8 mouse cellular contexts compared by ENCODE assay signal in genomic region chr2:25371764-25372643, GRCm38 (mm10). TPM values are rescaled to one million over a fixed set of nuclear protein-coding genes. Genes with fewer than 3 reads are reported as not detected.
A peak's percentile ranks its signal among the peaks of the same experiment; 100 is the strongest.
DNase-seq lines count a peak whose midpoint lies in the region; ATAC-seq lines count a peak whose summit lies in the region.

Gene Sapcd2 (plus strand): TSS chr2:25372321.

- under 1% methylated on average over 65 of the region's 65 CpGs for WGBS in hindbrain, embryonic 16.5 days

- peak within 1 kb of the TSS; percentile 75 for H3K27ac ChIP-seq in hindbrain, embryonic 16.5 days (ENCODE audit: low read depth, low read length)

- no peaks in the 10 kb centered on the region for H3K9me3 ChIP-seq in hindbrain, embryonic 16.5 days (ENCODE audit: control insufficient read depth, low read length)

- DNase-seq in cerebellum, postnatal 4 days (ENCODE audit: low spot score in 2 of 2): peak; percentile 64 to 84
- peak; percentile 82 for DNase-seq in gastrocnemius, adult 18-20 months (ENCODE audit: low spot score)
- DNase-seq in left cerebral cortex, adult 11 months (ENCODE audit: low spot score): peak; percentile 77
- peak; percentile 93 for DNase-seq in lung, postnatal 36 days
- peak; percentile 92 for DNase-seq in retina, embryonic 14.5 days (ENCODE audit: low spot score)
- DNase-seq in thymus, postnatal 36 days: peak; percentile 73 to 82

- peak within 1 kb of the TSS; percentile 97 for H3K4me2 ChIP-seq in hindbrain, embryonic 16.5 days (ENCODE audit: low read length)

- H3K4me3 ChIP-seq in hindbrain, embryonic 16.5 days (ENCODE audit: low read length): peak within 1 kb of the TSS; percentile 75

- H3K4me1 ChIP-seq in hindbrain, embryonic 16.5 days (ENCODE audit: control insufficient read depth, insufficient read depth, low read depth, low read length): peaks cover 12% of the 10 kb centered on the region

- H3K9ac ChIP-seq in hindbrain, embryonic 16.5 days (ENCODE audit: low read depth, low read length): peak within 1 kb of the TSS; percentile 75

- no peaks in the 10 kb centered on the region for H3K36me3 ChIP-seq in hindbrain, embryonic 16.5 days (ENCODE audit: control insufficient read depth, insufficient read depth, low read length)

- peak; percentile 97 for ATAC-seq in activated CD4-positive, CD25-positive, alpha-beta regulatory T cell, adult 4 months
- peak; percentile 94 for ATAC-seq in hindbrain, embryonic 16.5 days

- peaks cover 5% of the 10 kb centered on the region for H3K27me3 ChIP-seq in hindbrain, embryonic 16.5 days (replicated peaks; ENCODE audit: control insufficient read depth, insufficient read depth, low read length)

RNA-seq across cellular contexts. Expression of gene Sapcd2, which starts in this region (rescaled TPM):
- 1 to 10 TPM; 1.8 to 2.6 TPM for polyA plus RNA-seq in activated CD4-positive, CD25-positive, alpha-beta regulatory T cell, adult 4 months (2017; shearing (Covaris generic))
- total RNA-seq in gastrocnemius, adult 18-20 months (2021): not detected
- 15.7 and 17.2 TPM in 2 replicates for polyA plus RNA-seq in hindbrain, embryonic 16.5 days (2015; fragmentation: Nextera tagmentation; extraction: Ambion mirVana)

Comparison
In these comparisons a context has a peak if more than half of its experiments do, and no peak if none do; other contexts are left out.
1. Peak in every context shown above with its lines: DNase-seq, ATAC-seq, H3K4me3 ChIP-seq and H3K27ac ChIP-seq.
2. Peak in DNase-seq in gastrocnemius, adult 18-20 months; RNA of the gene not detected or under 1 TPM.